Mouse (Mus musculus) E14TG2a.4 (cell line): ENCODE results near the gene Fxyd6.

Experiments used
- CTCF ChIP-seq: conservative IDR thresholded peaks from 2 replicates; pipeline ENCODE4 v1.5.1; 2014; ENCODE audit warnings: low read length
- POU5F1 ChIP-seq: IDR thresholded peaks from 2 replicates; pipeline ENCODE4 v1.6.1; 2014; ENCODE audit warnings: low read length, borderline replicate concordance

GRCm38 (mm10) chr9:45389596-45389995 is 19.6 kb downstream of the Fxyd6 start:
- no peak for TF ChIP-seq CTCF
- TF ChIP-seq POU5F1: no peak
